Mouse (Mus musculus) erythroblast, embryonic 14.5 days (primary cell): ENCODE measurements around the gene Cdc16.

Source experiments
- GATA1 ChIP-seq: IDR thresholded peaks from 2 replicates; pipeline ENCODE4 v1.6.1; 2012; ENCODE audit warnings: low read length, inconsistent platforms, mixed read lengths
- TAL1 ChIP-seq: IDR thresholded peaks from 3 replicates; pipeline ENCODE4 v1.6.1; 2012; ENCODE audit warnings: low read length, inconsistent platforms, mixed read lengths

DNA sequence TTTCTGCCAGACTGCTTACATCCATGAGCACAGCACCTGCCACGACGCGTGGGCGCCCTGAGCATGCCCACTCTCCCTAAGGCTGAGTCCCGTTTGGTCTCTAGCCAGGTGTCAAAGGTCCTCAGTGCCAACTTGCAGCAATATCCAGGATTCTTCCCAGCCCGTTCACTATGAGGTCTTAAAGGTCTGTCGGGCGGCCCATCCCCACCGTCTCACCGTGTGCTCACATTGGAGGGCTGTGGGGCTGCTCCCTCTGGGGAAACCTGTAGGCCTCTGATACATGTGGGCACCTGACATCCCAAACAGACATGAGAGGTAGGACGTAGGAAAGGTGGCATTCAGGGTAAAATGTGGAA is 36.2 kb downstream of the Cdc16 start:
- no peak for TF ChIP-seq GATA1
- no peak for TF ChIP-seq TAL1
